Mouse (Mus musculus): ENCODE measurements around the gene Tspyl2. TPM values are rescaled to one million over a fixed set of nuclear protein-coding genes. Genes with fewer than 3 reads are reported as not detected.
"Not testable (repeated sequence)": the region's sequence is repeated elsewhere in the genome, so short reads cannot be mapped to it uniquely, and the experiment has no call there.

Tspyl2 gene
- polyA plus RNA-seq, 1 experiment = 23.6 TPM

- Histone ChIP-seq H3K4me3 (ENCODE audit: insufficient read depth, low read length) (no peak overlapping the region), H3K27ac (ENCODE audit: insufficient read depth, low read depth, low read length) (no peak overlapping the region), H3K4me1 (ENCODE audit: control insufficient read depth, insufficient read depth, low read length) (no peaks in the 10 kb centered on the region)
- TF ChIP-seq POLR2A (IDR thresholded peaks at IDR 0.05; ENCODE audit: borderline replicate concordance, low read depth, low read length) (no peak), CTCF (IDR thresholded peaks at IDR 0.05; ENCODE audit: low read depth, low read length) (no peak)
Observed at GRCm38 (mm10) chrX:152306224-152306623, 36.0 kb downstream of the Tspyl2 start.

DNA sequence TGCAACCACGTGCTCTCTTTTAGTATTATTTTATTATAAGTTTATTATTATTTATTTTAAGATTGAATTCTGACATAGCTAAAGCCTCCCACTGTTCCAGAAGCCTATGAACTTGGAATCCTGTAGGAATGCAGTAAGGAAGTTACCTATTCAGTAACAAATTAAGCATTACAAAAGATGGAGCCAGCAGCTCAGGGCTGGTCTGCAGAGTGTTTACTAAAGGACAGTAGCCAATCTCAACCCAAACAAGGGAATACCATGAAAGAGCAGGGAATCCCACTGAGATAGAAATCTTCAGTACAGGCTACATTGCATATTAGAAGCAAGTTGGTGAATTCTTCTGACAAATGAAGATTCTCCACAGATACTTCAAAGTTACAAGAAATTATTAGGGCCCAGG, 55.2 kb downstream of the Tspyl2 start:
- H3K27ac ChIP-seq (ENCODE audit: insufficient read depth, low read depth, low read length); H3K4me3 ChIP-seq (ENCODE audit: insufficient read depth, low read length); H3K4me1 ChIP-seq (ENCODE audit: control insufficient read depth, insufficient read depth, low read length): not testable (repeated sequence)

Other genes starting within 250 kb of the Tspyl2 start
- 40.2 and 41.1 TPM in 2 replicates for gene Iqsec2, start 198.2 kb downstream of the Tspyl2 start, polyA plus RNA-seq (2012; ENCODE audit: insufficient read depth, insufficient read length, missing spikeins)
- 55.9 and 62.3 TPM in 2 replicates for gene Kdm5c, start 109.4 kb downstream of the Tspyl2 start, polyA plus RNA-seq (2012; ENCODE audit: insufficient read depth, insufficient read length, missing spikeins)
- gene Kantr, start 14.9 kb downstream of the Tspyl2 start, polyA plus RNA-seq (2012; ENCODE audit: insufficient read depth, insufficient read length, missing spikeins) = 18.9 and 21.0 TPM in 2 replicates
- gene Gpr173, start 26.3 kb upstream of the Tspyl2 start, polyA plus RNA-seq (2012; ENCODE audit: insufficient read depth, insufficient read length, missing spikeins) = not detected in 2 replicates
- not detected in 2 replicates for gene Cldn34a, start 220.9 kb upstream of the Tspyl2 start, polyA plus RNA-seq (2012; ENCODE audit: insufficient read depth, insufficient read length, missing spikeins)

Data from bone marrow macrophage, adult 2 months (primary cell).